Mouse (Mus musculus): ENCODE measurements around the gene Snai1.

The Snai1 gene

DNA sequence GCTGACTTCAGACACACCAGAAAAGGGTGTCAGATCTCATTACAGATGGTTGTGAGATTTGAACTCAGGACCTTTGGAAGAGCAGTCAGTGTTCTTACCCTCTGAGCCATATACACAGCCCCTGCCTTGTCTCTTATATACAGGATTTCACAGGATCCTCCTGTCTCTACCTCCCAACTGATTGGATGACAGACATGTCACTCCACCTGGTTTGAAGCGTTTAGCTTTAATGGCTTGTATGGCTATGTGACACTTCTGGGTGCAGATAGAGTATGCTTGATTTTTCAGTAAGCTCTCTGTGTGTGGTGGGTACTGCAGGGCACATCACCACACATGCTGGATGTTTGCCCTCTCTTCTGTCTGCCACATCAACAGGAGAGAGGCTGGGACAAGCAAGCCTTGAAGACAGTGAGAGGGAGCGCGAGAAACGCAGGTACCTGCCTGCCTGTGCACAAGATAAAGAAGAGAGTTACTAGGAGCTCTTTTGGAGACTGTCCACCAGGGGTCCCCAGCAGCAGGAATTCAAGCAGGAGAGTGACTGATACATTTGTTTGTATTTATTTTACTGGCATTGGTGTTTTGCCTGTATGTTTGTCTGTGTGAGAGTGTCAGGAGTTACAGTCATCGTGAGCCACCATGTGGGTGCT lies 18.3 kb upstream of the Snai1 start:
- DNase-seq (ENCODE audit: low spot score): no peak

DNA sequence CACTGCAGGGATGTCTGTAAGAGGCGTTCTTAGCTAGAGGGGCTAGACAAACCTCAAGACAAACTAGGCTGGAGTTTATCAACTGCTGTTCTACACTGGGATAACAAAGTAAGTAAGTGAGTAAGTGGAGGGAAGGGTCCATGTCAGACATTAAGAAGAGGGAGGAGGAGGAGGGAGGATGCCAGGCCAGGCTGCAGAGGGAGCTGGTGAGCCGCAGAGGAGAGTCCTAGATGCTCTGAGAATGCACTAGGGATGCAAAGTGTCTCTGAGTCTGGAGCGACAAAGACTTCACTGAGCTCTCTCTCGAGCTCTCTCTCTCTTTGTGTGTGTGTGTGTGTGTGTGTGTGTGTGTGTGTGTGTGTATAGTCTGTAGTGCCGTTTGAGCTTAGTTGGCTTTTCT lies 9.7 kb upstream of the Snai1 start:
- DNase-seq (ENCODE audit: low spot score): no peak

DNA sequence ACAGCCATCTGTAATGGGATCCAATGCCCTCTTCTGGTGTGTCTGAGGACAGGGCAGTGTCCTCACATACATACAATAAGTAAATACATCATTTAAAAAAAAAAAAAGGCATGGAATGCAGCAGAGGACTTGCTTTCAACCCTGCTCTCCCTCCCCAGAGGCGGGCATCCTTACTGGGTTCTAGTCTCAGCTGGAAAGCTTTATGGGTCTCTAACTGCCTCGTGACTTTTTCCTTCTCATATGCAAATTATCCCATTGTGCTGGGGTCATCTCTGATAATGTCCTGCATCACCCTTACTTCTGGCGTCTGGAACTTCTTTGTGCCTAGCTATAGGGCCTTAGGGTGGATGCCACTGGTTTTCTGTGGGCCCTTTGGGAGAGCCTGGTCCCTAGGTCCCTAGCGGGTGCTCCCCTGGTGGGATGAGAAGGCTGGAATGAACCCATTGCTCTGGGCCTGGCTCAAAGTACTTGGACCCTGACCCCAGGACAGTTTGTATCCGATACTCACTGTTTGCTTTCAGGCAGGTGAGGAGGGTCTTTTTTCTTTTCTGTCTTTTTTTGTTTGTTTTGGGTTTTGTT lies 8.0 kb upstream of the Snai1 start:
- no peak for DNase-seq (ENCODE audit: low spot score)

DNA sequence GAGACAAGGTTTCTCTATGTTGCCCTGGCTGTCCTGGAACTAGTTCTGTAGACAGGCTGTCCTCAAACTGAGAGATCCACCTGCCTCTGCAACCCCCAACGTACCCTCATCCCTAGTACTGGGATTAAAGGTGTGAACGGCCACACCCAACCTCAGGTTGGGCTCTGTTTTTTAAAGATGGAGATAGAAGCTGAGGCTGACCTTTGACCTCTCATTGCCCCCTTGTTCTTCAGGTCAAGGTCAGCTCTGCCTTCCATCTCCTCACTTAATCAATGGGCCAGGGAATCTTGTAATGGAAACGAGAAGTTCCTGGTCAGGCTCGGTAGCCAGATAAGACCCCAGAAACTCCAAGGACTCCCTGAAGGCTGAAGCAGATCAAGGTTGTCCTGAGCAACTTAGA lies 7.5 kb upstream of the Snai1 start:
- no peak for DNase-seq (ENCODE audit: low spot score)

DNA sequence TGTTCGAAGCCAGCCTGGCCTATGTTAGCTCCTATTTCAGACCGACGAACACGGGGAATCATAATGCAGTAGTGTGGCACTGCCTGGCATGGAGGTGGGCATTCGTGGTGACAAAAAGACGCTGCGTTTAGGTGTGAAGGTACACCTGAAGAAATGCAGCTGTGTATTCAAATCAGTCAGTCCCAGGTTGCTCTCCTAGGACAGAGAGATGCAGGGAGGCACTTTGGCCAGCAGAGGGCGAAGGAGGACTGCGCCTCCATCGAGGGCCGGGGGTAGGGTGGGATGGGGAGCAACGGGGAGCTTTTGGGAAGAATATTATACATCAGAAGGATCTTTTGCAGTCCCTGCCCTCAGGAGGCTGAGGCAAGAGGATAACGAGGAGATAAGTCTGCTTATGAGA lies 5.9 kb upstream of the Snai1 start:
- peak; percentile 78 for DNase-seq (ENCODE audit: low spot score)

DNA sequence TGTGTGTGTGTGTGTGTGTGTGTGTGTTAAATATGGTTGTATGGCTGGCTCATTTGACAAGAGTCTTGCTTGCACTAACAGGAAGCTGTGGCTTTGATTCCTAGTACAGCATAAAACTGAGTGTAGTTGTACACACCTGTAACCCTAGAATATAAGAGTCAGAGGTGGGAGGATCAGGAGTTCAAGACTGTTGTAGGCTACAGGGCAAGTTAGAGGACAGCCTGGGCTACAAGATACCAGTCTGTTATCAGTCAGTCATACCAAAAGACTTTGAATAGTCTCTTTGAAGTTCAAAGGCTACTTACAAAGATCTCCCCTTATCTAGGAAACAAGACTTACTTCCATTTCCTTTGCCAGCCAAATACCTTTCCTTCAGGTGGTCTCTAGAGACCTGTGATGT lies 4.1 kb upstream of the Snai1 start:
- no peak for DNase-seq (ENCODE audit: low spot score)

DNA sequence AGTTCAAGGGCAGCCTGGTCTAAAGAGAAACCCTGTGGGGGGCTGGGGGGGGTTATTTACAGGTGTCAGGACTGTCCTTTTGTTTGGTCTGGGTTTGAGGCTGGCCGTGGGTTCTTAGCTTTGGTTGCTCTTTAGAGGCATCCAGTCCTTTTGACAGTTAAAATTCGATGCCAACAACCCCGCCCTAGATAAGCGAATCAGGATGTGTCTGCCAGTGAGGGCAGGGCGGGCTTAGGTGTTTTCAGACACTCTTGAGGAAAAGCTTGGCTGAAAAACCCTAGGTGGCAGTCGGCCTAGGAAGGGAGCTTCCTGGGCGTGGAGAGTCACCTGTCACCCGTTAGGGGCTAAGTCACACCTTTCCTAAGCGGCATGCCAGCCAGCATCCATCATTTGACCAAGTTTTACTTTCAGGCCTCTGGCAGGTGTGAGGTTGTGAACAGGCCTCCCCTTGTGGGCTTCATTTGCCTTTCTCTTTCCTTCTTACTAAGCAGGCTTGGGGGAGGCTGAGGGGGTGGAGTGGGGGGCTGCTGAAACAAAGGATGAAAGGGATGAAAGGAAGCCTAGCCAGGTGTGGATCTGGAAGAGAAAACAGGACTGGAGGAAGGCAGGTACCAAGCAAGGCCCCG lies 1.6 kb upstream of the Snai1 start:
- no peak for DNase-seq (ENCODE audit: low spot score)

DNA sequence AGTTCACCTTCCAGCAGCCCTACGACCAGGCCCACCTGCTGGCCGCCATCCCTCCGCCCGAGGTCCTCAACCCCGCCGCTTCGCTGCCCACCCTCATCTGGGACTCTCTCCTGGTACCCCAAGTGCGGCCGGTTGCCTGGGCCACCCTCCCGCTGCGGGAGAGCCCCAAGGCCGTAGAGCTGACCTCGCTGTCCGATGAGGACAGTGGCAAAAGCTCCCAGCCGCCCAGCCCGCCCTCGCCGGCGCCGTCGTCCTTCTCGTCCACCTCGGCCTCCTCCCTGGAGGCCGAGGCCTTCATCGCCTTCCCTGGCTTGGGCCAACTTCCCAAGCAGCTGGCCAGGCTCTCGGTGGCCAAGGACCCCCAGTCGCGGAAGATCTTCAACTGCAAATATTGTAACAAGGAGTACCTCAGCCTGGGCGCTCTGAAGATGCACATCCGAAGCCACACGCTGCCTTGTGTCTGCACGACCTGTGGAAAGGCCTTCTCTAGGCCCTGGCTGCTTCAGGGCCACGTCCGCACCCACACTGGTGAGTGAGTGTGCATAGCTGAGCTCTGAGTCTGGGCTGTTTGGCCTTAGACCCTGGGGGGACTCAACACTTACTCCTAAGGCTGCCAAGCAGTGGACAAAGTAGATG lies 794 bp downstream of the Snai1 start:
- no peak for DNase-seq (ENCODE audit: low spot score)

DNA sequence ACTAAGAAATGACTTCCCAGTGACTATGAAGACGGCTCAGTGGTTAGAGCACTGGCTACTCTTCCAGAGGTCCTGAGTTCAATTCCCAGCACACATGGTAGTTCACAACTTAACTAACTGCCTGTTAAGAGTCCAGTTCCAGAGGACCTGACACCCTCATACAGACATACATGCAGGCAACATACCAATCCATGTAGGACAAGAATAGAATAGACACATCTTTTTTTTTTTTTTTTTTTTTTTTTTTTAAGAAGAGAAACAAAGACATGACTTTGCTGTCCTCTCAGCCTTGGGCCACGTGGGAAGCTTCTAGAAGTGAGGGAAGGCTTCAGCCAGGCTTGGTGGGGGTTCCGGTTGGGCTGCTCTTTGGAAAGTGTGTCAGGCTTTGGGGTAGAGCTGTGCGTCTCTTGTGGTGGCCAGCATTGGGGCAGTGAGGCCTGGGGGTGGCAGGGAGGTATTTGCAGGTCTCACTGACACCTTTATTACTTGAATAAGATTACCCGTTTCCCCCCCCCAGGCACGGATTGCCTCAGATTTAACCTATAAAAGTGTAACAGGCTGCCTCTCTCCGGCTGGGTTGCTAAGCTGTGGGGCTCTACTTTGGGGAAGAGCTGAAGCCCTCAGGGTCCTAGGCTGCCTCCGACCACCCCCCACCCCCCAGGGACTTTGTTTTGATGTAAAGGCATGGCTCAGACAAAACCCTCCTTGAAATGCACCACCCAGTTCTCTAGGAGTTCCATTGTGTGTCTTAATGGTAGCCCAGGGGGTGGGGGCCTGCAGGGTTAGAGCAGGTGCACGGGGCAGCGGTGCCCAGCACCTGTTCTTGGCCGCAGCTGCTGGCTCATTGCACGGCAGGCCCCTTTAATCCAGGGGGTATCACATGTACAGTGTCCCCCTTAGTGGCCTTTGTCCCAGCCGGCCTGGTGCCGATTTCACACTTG lies 1.8 kb downstream of the Snai1 start:
- no peak for DNase-seq (ENCODE audit: low spot score)

DNA sequence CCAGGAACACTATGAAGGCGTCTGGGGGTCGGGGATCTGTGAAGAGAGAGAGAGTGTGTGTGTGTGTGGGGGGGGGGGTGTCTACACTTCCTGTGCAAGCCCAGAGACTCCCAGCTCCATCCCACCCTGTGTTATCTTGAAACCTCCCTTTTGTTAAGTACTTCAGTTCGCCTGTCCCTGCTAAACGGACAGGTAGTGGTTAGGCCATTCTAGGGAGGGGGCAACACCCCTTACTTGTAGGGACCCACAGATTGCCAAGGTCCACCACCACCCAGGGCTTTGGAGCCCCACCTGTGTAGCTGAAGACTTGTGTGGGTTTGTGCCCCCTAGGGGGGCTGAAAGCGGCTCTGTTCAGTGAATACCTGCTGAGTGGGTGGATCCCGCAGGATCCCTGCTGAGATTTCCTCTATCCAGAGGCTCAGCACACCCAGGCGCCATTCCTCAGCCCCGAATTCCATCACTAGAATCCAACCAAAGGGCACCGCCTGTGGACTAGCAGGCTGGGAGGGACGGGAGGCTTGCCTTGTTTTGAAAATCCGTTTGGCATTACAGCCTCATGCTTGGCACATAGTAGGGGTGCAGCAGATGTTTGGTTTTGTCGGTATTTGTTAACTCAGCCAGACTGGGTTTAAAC lies 2.6 kb downstream of the Snai1 start:
- DNase-seq (ENCODE audit: low spot score): no peak

DNA sequence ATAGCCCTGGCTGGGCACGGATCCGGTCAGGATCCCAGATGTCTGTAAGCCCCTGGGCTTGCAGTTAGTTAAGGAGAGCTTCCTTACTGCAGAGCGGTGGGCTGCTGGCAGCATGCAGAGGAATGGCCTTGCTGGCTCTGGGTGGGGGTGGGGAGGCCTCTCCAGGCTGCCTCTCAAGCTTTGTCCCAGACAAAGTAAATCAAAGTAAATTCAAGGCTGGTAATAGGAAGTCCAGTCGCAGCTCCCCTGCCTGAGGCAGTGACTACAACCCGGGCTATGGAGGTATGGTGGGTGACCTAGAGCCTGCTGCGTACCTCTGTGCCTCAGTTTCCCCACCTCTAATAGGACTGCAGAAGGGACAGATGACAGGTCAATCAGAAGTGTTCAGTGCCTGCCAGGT lies 3.3 kb downstream of the Snai1 start:
- DNase-seq (ENCODE audit: low spot score): no peak

DNA sequence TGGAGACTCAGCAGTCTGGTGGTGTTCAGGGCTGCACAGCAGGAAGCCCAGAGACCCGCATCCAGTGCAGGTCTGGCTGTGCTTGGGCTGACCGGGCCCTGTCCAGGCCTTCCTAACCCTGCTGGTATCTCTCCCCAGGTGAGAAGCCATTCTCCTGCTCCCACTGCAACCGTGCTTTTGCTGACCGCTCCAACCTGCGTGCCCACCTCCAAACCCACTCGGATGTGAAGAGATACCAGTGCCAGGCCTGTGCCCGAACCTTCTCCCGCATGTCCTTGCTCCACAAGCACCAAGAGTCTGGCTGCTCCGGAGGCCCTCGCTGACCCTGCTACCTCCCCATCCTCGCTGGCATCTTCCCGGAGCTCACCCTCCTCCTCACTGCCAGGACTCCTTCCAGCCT lies 3.8 kb downstream of the Snai1 start:
- DNase-seq (ENCODE audit: low spot score): no peak

DNA sequence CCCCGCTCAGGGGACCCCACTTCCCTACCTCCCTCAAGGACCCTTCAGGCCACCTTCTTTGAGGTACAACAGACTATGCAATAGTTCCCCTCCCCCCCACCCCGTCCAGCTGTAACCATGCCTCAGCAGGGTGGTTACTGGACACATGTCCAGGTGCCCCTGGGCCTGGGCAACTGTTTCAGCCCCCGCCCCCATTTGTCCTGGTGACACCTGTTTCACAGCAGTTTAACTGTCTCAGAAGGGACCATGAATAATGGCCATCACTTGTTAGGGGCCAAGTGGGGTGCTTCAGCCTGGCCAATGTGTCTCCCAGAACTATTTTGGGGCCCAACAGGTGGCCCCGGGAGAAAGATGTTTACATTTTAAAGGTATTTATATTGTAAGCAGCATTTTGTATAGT lies 4.4 kb downstream of the Snai1 start:
- DNase-seq (ENCODE audit: low spot score): no peak

DNA sequence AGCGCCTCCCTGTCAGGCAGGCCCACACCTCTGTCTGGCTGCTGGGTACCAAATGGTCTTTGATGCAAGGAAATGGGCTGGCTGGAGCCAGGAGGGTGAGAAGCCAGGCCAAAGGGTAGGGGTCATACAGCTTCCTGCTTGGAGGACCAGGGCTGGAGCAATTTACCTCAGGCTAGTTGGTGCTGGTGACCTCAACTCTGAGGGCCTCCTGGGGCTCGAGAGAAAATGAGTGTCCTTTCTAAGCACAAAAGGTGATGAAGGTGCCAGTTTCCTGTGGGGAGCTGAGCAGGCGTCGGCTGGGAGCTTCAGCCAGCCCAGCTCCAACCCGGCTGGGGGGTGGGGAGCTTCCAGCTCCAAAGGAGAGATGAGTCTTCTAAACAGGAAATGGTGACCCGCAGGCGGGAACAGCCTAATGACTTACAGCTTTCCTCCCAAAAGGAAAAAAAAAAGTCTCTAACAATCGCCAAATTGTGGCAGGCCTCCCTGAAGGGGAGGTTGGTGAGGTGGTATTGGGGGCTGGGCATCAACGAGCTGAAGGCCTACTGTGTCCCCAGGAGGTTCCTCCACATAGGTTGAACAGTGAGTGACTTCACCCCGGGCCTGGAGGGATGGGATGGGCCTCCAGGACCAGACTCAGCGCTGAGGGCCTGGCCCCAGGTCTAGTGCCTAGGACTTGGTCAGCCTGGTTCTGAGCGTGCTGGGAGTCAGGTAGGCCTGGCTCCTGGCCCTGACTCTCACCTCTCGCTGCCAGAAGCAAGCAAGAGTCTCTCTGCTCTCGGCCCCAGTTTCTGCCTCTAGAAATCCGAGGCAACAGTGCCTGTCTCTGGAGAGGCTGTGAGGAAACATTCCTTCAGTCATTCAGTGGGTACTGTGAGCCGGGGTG lies 5.4 kb downstream of the Snai1 start:
- peak; percentile 67 for DNase-seq (ENCODE audit: low spot score)

DNA sequence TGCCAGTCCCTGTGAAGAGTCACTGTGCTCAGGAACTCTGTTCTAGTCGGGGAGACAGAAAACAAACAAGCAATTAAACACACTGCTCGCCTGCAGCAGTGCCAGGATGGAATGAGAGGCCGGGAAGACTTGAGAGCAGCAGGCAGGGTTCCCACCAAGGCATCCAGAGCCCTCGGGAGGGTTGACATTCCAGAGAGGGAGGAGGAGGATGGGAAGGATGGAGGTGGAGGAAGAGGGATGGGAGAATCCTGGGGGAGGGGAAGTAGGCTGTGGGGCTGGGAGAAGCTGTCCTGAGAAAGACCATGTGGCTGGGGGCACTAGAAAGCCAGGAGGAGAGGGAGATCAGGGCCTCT lies 6.0 kb downstream of the Snai1 start:
- no peak for DNase-seq (ENCODE audit: low spot score)

DNA sequence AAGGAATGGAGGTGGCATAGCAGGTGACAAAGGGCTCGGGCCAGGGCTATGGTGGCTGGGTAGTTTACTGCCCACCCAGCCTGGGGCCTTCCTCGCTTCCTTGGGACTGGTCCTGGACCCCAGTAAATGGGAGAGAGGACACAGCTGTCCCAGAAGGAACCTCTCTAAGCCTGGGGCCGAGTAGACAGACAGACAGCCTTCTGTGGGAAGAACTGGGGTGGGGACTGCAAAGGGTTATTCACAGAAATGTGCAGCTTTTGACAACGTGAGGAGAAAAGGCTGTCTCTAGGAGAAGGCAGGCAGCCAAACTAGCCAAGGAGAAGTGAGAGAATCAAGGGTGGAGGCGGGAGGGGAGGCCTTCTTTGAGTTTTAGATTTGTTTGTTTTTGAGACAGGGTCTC lies 6.5 kb downstream of the Snai1 start:
- DNase-seq (ENCODE audit: low spot score): no peak

DNA sequence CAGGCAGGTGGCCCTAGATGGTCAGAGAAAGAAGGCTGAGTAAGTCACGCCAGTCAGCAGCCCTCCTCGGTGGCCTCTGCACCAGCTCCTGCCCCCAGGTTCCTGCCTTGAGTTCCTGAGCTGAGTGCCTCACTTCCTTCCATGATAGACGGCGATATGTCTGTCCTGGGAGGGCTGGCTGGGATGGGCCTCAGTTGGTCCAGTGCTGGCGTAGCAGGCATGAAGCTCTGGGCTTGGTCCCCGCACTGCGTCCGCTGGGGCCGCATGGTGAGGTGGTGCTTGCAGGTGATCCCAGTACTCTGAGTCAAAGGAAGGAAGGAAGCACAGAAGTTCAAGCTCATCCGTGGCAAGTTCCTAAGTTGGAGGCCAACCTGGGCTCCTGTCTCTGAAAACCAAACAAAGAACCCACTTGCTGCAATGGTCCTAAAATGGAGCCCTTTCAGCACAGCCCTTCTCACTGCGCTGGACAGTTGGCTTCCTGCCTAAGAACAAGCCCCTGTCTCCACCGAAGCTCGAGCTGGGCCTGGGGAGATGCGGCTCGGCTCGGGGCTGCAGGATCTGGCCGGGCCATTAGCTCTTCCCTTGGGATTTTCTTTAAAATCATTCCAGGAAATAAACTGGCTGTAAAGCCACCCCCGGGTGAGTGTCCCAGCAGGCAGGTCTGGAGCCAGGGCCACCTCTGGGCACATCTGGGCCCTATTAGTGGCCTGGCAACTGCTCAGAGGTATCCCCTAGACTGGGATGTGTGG lies 8.6 kb downstream of the Snai1 start:
- no peak for DNase-seq (ENCODE audit: low spot score)

DNA sequence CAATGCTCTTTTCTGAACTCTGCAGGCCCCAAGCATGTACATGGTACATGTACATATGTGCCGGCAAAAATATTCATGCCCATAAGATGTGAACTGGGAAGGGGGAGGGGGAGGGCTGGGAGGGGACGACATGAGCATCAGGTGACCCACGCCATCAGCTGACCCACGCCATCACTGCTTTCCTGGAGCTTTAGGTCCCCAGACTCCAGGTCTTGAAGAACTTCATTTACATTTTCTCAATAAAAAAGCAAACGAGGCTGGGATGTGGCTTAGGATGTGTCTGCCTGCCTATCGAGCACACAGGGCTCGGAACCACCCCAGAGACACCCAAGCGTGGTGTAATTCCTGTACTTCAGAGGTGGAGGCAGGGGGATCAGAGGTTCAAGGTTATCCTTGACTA lies 9.4 kb downstream of the Snai1 start:
- DNase-seq (ENCODE audit: low spot score): no peak

DNA sequence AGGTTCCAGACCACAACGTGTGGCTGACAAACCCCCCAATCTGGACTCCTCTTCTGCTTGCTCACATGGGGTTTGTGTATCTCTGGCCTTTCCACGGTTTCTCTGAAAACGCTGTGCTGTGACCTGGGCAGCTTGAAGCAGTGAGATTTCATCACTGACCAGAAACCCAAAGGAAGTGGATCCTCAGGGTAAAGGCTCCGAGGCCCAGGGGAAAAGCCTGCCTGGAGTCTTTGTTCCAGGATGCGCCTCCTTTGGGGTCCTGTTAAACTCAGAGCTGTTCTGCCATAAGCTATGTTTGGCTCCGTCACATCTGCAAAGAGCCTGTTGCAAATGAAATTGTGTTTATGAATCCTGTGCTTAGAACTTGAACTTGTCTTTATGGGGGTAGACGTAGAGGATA lies 11.0 kb downstream of the Snai1 start:
- DNase-seq (ENCODE audit: low spot score): no peak

DNA sequence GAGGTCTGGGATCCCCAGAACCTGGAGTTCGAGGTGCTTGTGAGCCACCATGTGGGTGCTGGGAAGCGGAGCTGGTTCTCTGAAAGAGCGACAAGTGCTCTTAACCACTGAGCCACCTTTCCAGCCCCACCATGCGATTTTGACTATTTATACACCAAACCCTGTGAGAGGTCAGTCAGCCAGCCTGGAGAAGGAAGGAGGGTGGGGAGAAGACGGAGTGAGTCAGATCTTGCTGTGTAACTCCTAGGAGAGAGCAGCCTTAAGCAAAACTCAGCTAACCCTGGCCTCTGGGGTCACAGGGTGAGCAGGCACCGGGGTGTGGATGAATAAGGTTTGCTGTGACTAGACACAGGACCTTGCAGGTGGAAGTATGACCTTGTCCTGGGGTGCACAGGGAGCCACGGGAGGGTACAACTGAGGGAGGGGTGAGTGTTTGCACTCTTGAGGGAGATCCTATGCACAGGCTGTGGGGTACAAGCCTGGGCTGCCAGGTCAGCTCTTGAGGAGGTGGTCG lies 12.4 kb downstream of the Snai1 start:
- no peak for DNase-seq (ENCODE audit: low spot score)

All from testis, postnatal 10 days (tissue).